Mouse (Mus musculus) bone marrow macrophage, adult 2 months (primary cell): ENCODE data around the gene Tktl1. TPM values are rescaled to one million over a fixed set of nuclear protein-coding genes. Genes with fewer than 3 reads are reported as not detected.
"Not testable (repeated sequence)": the region's sequence is repeated elsewhere in the genome, so short reads cannot be mapped to it uniquely, and the experiment has no call there.

Source experiments
- H3K27ac ChIP-seq: 2 replicates; pipeline ENCODE4 v1.5.1; 2012; ENCODE audit warnings: low read depth, low read length; ENCODE audit not compliant: insufficient read depth
- H3K4me1 ChIP-seq: 2 replicates; pipeline ENCODE4 v1.6.1; 2012; ENCODE audit warnings: low read length; ENCODE audit not compliant: control insufficient read depth, insufficient read depth
- H3K4me3 ChIP-seq: 2 replicates; pipeline ENCODE4 v1.5.1; 2012; ENCODE audit warnings: mild to moderate bottlenecking, low read length, moderate library complexity; ENCODE audit not compliant: insufficient read depth
- CTCF ChIP-seq: IDR thresholded peaks from 2 replicates; pipeline ENCODE4 v1.5.1; 2012; ENCODE audit warnings: low read depth, mild to moderate bottlenecking, low read length, moderate library complexity
- POLR2A ChIP-seq: IDR thresholded peaks from 2 replicates; pipeline ENCODE4 v1.6.1; 2012; ENCODE audit warnings: mild to moderate bottlenecking, low read depth, low read length, borderline replicate concordance
- polyA plus RNA-seq: library from polyadenylated mRNA; stranded (reverse); fragments of >200 nt; gene quantifications from 2 replicates; pipeline ENCODE4 v1.2.4, GENCODE M21; 2012; ENCODE audit not compliant: missing spikeins, insufficient read depth, insufficient read length

The Tktl1 gene
- not detected in 2 replicates for polyA plus RNA-seq

GRCm38 (mm10) chrX:74176959-74177358 is at the start of gene Tktl1:
Gene Tktl1, plus strand, starts transcription at chrX:74177259.
- H3K4me1 ChIP-seq, result no peaks in the 10 kb centered on the region
- no peak within 1 kb of the TSS for H3K27ac ChIP-seq
- TF ChIP-seq POLR2A (no peak), CTCF (no peak)
- H3K4me3 ChIP-seq, result no peak within 1 kb of the TSS

- H3K4me1 ChIP-seq, H3K27ac ChIP-seq, H3K4me3 ChIP-seq: not testable (repeated sequence)
These were observed 41.8 kb upstream of the Tktl1 start, which contains the start of gene Mecp2 for GRCm38 (mm10) chrX:74135263-74135662. Gene Mecp2, minus strand, starts transcription at chrX:74135363.

GRCm38 (mm10) chrX:74167738-74168137 is 9.3 kb upstream of the Tktl1 start, which contains the start of gene Tex28:
Gene Tex28, minus strand, starts transcription at chrX:74167838.
- TF ChIP-seq POLR2A, result no peak
- no peak for TF ChIP-seq CTCF
- H3K4me1 ChIP-seq, result no peaks in the 10 kb centered on the region
- H3K4me3 ChIP-seq, result no peak within 1 kb of the TSS
- no peak within 1 kb of the TSS for H3K27ac ChIP-seq

- Histone ChIP-seq H3K27ac (no peak overlapping the region), H3K4me1 (no peaks in the 10 kb centered on the region), H3K4me3 (no peak overlapping the region)
- TF ChIP-seq POLR2A (no peak), CTCF (no peak)
These were observed 26.5 kb downstream of the Tktl1 start for GRCm38 (mm10) chrX:74203556-74203955.

- TF ChIP-seq CTCF, result no peak
- no peak for TF ChIP-seq POLR2A
- H3K4me3 ChIP-seq, result no peak overlapping the region
- no peak overlapping the region for H3K27ac ChIP-seq
- H3K4me1 ChIP-seq, result no peaks in the 10 kb centered on the region
These were observed 41.4 kb downstream of the Tktl1 start for GRCm38 (mm10) chrX:74218496-74218895.

GRCm38 (mm10) chrX:74219449-74219848 is 42.4 kb downstream of the Tktl1 start:
- no peak overlapping the region for H3K27ac ChIP-seq
- TF ChIP-seq CTCF (no peak), POLR2A (no peak)
- H3K4me3 ChIP-seq, result no peak overlapping the region
- H3K4me1 ChIP-seq, result no peaks in the 10 kb centered on the region

GRCm38 (mm10) chrX:74220099-74220498 is 43.0 kb downstream of the Tktl1 start:
- H3K27ac ChIP-seq, H3K4me1 ChIP-seq, H3K4me3 ChIP-seq: not testable (repeated sequence)

GRCm38 (mm10) chrX:74230038-74230437 is 53.0 kb downstream of the Tktl1 start:
- TF ChIP-seq CTCF (no peak), POLR2A (no peak)
- no peak overlapping the region for H3K27ac ChIP-seq
- no peaks in the 10 kb centered on the region for H3K4me1 ChIP-seq

GRCm38 (mm10) chrX:74233196-74233595 is 56.1 kb downstream of the Tktl1 start:
- no peak overlapping the region for H3K4me3 ChIP-seq
- TF ChIP-seq CTCF (no peak), POLR2A (no peak)

More at GRCm38 (mm10) chrX:74230038-74230437, 53.0 kb downstream of the Tktl1 start:
- H3K4me3 ChIP-seq, result no peak overlapping the region

GRCm38 (mm10) chrX:74240332-74240731 is 63.3 kb downstream of the Tktl1 start:
- no peak overlapping the region for H3K27ac ChIP-seq
- TF ChIP-seq POLR2A (no peak), CTCF (no peak)
- no peak overlapping the region for H3K4me3 ChIP-seq

More at GRCm38 (mm10) chrX:74233196-74233595, 56.1 kb downstream of the Tktl1 start:
- no peaks in the 10 kb centered on the region for H3K4me1 ChIP-seq
- no peak overlapping the region for H3K27ac ChIP-seq

GRCm38 (mm10) chrX:74243396-74243795 is 66.3 kb downstream of the Tktl1 start:
- TF ChIP-seq CTCF (no peak), POLR2A (no peak)
- peaks cover 29% of the 10 kb centered on the region for H3K4me1 ChIP-seq
- peak overlapping the region; percentile 37; the same call in 1 of the 2 replicates for H3K4me3 ChIP-seq
- peak overlapping the region; percentile 96 for H3K27ac ChIP-seq

More at GRCm38 (mm10) chrX:74240332-74240731, 63.3 kb downstream of the Tktl1 start:
- peaks cover 25% of the 10 kb centered on the region for H3K4me1 ChIP-seq
